Mouse (Mus musculus) limb, embryonic 10.5 days (tissue): ENCODE results near the gene Phpt1. TPM values are rescaled to one million over a fixed set of nuclear protein-coding genes. Genes with fewer than 3 reads are reported as not detected.

Experiments
- DNase-seq: peaks from one replicate; pipeline ENCODE4 v3.0.0-alpha.2; 2017; ENCODE audit warnings: low spot score
- H3K27ac ChIP-seq: fragments of 300-500 bp; sonication (generic); 2 replicates; pipeline ENCODE4 v1.5.1; 2016; ENCODE audit warnings: mild to moderate bottlenecking
- H3K27me3 ChIP-seq: fragments of 300-500 bp; sonication (generic); 2 replicates; pipeline ENCODE4 v1.6.1; 2016; ENCODE audit warnings: low read depth, mild to moderate bottlenecking; ENCODE audit not compliant: poor library complexity, severe bottlenecking
- H3K36me3 ChIP-seq: fragments of 300-500 bp; sonication (generic); 2 replicates; pipeline ENCODE4 v1.6.1; 2016; ENCODE audit warnings: mild to moderate bottlenecking, moderate library complexity
- H3K4me1 ChIP-seq: fragments of 300-500 bp; sonication (generic); 2 replicates; pipeline ENCODE4 v1.6.1; 2016
- H3K4me3 ChIP-seq: fragments of 300-500 bp; sonication (generic); 2 replicates; pipeline ENCODE4 v1.5.1; 2016; ENCODE audit warnings: mild to moderate bottlenecking, moderate library complexity
- H3K9me3 ChIP-seq: fragments of 300-500 bp; sonication (generic); replicated peaks from 2 replicates; pipeline ENCODE4 v1.6.1; 2016; ENCODE audit warnings: mild to moderate bottlenecking
- WGBS: fragments of 180-500 bp; shearing (Covaris S2); methylation state at CpG from one replicate; pipeline ENCODE4 v1.1.7; 2016; 5-methylcytosine and 5-hydroxymethylcytosine counted together
- polyA plus RNA-seq: library from polyadenylated mRNA; unstranded; fragments of >200 nt; fragmentation: Nextera tagmentation; extraction: Ambion mirVana; gene quantifications from 2 replicates; pipeline ENCODE4 v1.2.1, GENCODE M21; 2016

Phpt1 gene
- polyA plus RNA-seq, result 157 and 161 TPM in 2 replicates

- peaks cover 61% of the 10 kb centered on the region for H3K4me1 ChIP-seq
- peak within 1 kb of the TSS; percentile 70 for H3K4me3 ChIP-seq
- no peaks in the 10 kb centered on the region for H3K9me3 ChIP-seq
- peaks cover 45% of the 10 kb centered on the region for H3K27me3 ChIP-seq
- DNase-seq, result peak; percentile 94
- 1% methylated on average over 44 of the region's 45 CpGs for WGBS
- H3K27ac ChIP-seq, result peak within 1 kb of the TSS; percentile 93
- peaks cover 35% of the 10 kb centered on the region for H3K36me3 ChIP-seq
These were observed at the start of gene Phpt1, which contains the start of gene Mamdc4 for GRCm38 (mm10) chr2:25574579-25575431. Gene Phpt1, minus strand, starts transcription at chr2:25575224. Gene Mamdc4, minus strand, starts transcription at chr2:25574845.

DNA sequence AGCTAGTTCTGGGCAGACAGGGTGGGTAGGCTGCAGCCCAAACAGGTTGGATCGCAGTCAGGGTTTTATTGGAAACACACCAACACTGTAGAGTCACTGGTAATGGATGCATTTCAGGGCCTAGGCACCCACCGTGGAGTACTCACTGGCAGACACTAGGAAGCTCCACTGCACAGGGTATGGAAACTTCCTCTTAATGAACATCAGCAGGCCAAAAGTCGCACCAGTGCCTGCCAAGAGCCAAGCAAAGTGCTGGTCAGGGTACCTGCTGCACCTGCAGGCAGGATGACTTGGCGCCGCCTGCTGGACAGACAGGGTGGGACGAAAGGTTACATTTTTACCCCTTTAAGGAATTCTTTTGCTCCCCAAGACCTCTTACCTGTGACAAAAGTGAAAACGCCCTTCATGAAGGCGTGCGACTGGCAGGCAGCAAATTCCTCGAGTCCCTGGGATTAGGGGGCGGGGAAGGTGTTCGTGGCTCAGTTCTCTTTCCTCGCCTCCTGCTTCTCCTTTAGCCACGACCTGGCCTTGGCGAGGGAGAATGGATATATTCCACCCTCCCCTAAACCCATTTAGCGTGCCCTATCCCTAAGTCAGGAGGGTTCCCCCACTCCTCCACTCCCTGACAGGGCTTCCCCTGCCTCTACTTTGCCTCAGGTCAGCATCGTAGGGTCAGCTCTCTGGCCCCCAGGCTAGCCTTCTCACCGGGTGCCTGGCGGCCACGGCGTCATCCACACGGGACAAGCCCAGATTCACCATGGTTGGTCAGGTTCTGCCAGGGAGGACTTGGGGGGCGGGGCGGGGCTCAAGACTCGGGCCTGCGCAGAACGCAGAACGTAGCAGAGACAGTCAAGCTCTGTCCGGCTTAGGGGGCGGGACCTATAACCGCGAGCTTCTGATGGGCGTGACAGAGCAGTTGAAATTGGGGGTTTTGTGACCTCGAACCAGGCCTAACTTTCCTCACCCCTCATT is 46.5 kb upstream of the Phpt1 start, which contains the start of gene Tmem141:
TSS of gene Tmem141 (minus strand) at position 777 of the 972 bp plus-strand sequence.
- 6% methylated on average over 34 of the region's 34 CpGs for WGBS
- no peaks in the 10 kb centered on the region for H3K36me3 ChIP-seq
- DNase-seq, result peak; percentile 86
- H3K9me3 ChIP-seq, result no peaks in the 10 kb centered on the region
- peaks cover 25% of the 10 kb centered on the region for H3K27me3 ChIP-seq
- peaks cover 16% of the 10 kb centered on the region for H3K4me1 ChIP-seq
- H3K4me3 ChIP-seq, result peak within 1 kb of the TSS; percentile 59
- H3K27ac ChIP-seq, result peak within 1 kb of the TSS; percentile 80

DNA sequence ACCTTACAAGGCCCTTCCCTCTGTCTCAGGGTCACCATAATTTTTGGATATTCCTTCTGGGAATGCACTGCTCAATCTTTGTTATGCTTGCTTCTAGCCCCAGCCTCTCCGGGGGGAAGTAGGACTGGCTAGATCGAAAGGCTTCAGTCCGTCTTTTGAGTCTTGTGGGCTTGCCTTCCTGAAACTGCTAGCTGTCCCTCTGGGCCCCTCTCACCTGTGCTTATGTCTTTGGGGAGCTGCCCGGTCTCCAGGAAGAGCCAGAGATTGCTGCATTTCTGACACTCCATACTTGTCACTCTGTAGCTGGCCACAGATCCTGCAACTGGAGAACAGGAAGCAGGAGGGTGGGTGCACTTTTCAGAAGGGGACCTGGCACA is 45.8 kb upstream of the Phpt1 start:
- Histone ChIP-seq H3K4me1 (peaks cover 21% of the 10 kb centered on the region), H3K27ac (no peak overlapping the region), H3K36me3 (no peaks in the 10 kb centered on the region), H3K9me3 (no peaks in the 10 kb centered on the region), H3K27me3 (peaks cover 32% of the 10 kb centered on the region), H3K4me3 (peak overlapping the region; percentile 59; the same call in 1 of the 2 replicates)
- WGBS, result 89% methylated on average over 4 of the region's 4 CpGs
- no peak for DNase-seq

DNA sequence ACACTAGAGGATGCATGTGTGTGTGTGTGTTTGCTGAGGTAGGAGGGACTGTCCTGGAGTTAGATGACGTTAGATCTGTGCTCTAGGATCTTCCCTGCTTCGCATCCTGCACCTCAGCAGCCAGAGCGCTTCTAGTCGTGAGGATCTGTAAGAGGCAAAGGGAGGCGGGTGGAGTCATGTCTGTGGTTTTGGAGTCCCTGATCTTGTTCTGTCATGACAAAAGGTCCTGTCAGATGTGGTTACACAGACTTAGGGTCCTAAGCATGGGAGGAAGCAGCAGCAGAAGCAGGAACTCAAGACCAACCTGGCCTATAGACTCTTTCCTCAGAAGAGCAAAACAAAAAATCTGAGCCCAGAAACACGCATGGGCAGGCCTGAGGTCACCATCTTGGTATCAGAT is 45.4 kb upstream of the Phpt1 start:
- Histone ChIP-seq H3K4me1 (peaks cover 21% of the 10 kb centered on the region), H3K9me3 (no peaks in the 10 kb centered on the region), H3K27ac (no peak overlapping the region), H3K4me3 (no peak overlapping the region), H3K36me3 (no peaks in the 10 kb centered on the region), H3K27me3 (peaks cover 37% of the 10 kb centered on the region)
- no peak for DNase-seq
- WGBS, result 86% methylated on average over 6 of the region's 6 CpGs

DNA sequence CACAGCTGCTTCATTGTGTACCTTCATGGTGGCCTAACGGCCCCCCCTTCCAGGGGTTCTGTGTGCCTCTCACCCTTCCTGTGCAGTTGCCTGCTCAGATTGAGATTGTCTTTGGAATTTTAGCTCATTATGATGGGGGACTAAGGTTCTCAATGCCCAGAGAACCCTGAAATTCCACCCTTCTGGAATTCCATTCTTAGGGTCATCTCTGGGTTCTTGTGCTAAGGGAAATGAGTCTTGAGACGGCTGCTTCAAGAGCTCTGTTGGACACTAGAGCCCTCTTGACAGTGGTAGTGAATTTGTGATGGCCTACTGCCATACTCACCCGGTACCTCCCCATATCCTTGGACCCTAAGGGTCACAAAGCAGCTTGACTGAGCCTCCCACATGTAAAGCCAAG is 42.6 kb upstream of the Phpt1 start, which contains the start of gene Ccdc183:
TSS of gene Ccdc183 (minus strand) at position 101 of the 400 bp plus-strand sequence.
- H3K4me3 ChIP-seq, result no peak within 1 kb of the TSS
- no peaks in the 10 kb centered on the region for H3K36me3 ChIP-seq
- no peaks in the 10 kb centered on the region for H3K9me3 ChIP-seq
- H3K4me1 ChIP-seq, result peaks cover 21% of the 10 kb centered on the region
- H3K27ac ChIP-seq, result no peak within 1 kb of the TSS
- no peak for DNase-seq
- WGBS, result 76% methylated on average over 3 of the region's 3 CpGs
- peaks cover 65% of the 10 kb centered on the region for H3K27me3 ChIP-seq

GRCm38 (mm10) chr2:25616398-25616797 is 41.4 kb upstream of the Phpt1 start:
- no peaks in the 10 kb centered on the region for H3K36me3 ChIP-seq
- H3K9me3 ChIP-seq, result no peaks in the 10 kb centered on the region
- 18% methylated on average over 22 of the region's 22 CpGs for WGBS
- H3K4me1 ChIP-seq, result peaks cover 13% of the 10 kb centered on the region
- H3K27ac ChIP-seq, result no peak overlapping the region
- peak; percentile 33 for DNase-seq
- peak overlapping the region; percentile 28; the same call in 1 of the 2 replicates for H3K4me3 ChIP-seq
- peaks cover 75% of the 10 kb centered on the region for H3K27me3 ChIP-seq

DNA sequence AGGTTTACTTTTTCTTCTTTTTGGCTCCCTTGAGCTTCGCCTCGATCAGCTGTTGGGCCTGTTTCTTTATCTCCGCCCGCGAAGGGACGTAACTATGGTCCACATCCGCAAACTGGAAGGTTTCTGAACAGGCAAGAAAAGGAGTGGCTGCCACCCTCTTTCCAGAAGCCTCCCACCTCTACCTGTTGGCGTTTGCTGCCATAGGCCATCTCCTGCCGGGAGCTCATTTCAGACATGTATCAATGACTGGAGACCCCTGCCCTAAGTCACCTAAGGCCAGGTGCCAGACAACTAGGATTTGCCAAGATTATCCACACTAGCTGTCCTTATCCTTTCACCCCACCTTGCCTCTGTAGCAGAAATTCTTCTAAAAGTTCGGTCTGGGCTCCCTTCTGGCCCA is 33.6 kb upstream of the Phpt1 start:
- H3K36me3 ChIP-seq, result peaks cover 16% of the 10 kb centered on the region
- WGBS, result 64% methylated on average over 10 of the region's 10 CpGs

DNA sequence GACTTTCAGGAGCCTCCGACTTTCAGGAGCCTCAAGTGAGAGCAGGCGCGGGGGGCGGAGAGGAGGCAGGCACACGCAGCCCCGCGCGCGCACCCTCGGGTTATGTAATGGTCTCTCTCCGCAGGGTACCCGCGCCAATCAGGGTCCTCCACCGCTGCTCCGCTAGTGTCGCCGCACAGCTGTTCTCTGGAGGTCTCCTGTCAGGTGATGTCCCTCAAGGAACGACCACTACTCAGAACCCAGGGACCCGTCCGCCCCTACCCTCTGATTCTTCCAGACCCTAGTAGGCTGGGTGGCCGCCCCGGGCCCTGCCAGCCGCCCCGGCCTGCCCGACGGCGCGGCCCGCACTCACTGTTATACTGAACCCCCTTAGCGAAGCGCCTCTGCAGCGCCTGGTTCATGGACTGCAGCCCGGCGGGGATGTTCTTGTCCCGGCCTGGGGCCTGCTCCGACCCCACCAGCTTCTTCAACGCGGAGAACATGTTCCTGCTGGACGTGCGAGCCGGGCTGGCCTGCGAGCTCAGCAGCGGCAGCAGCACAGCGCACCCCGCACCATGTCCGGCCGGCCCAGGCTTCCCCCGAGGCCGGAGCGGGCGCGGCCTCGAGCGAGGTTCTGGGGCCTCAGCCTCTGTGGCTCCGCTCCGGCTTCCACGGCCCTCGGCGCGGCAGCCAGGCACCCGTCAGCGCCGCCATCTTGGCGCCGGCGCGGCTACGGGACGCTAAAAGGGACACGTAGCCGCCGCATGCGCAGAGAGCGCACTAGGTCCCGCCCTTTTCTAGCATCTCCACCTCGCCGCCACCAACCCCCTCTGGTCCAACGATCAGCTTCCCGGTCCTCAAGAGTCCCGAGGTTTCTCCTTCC is 33.0 kb upstream of the Phpt1 start, which contains the start of gene Rabl6:
TSS of gene Rabl6 (minus strand) at position 761 of the 862 bp plus-strand sequence.
- peaks cover 34% of the 10 kb centered on the region; the same call in 1 of the 2 replicates for H3K27me3 ChIP-seq
- H3K36me3 ChIP-seq, result peaks cover 23% of the 10 kb centered on the region
- H3K4me1 ChIP-seq, result peaks cover 19% of the 10 kb centered on the region
- DNase-seq, result peak; percentile 89
- peak within 1 kb of the TSS; percentile 98 for H3K27ac ChIP-seq
- H3K9me3 ChIP-seq, result no peaks in the 10 kb centered on the region
- WGBS, result under 1% methylated on average over 80 of the region's 80 CpGs
- peak within 1 kb of the TSS; percentile 98 for H3K4me3 ChIP-seq

More for the DNA sequence above, 33.6 kb upstream of the Phpt1 start:
- Histone ChIP-seq H3K4me3 (peak overlapping the region; percentile 98), H3K27ac (peak overlapping the region; percentile 98), H3K9me3 (no peaks in the 10 kb centered on the region), H3K4me1 (peaks cover 19% of the 10 kb centered on the region), H3K27me3 (peaks cover 41% of the 10 kb centered on the region; the same call in 1 of the 2 replicates)
- no peak for DNase-seq

- Histone ChIP-seq H3K27ac (no peak overlapping the region), H3K36me3 (peaks cover 77% of the 10 kb centered on the region), H3K4me1 (peaks cover 12% of the 10 kb centered on the region), H3K4me3 (no peak overlapping the region), H3K27me3 (no peaks in the 10 kb centered on the region), H3K9me3 (no peaks in the 10 kb centered on the region)
- no peak for DNase-seq
- 93% methylated on average over 5 of the region's 5 CpGs for WGBS
These were observed 27.5 kb upstream of the Phpt1 start for GRCm38 (mm10) chr2:25602526-25602925.

DNA sequence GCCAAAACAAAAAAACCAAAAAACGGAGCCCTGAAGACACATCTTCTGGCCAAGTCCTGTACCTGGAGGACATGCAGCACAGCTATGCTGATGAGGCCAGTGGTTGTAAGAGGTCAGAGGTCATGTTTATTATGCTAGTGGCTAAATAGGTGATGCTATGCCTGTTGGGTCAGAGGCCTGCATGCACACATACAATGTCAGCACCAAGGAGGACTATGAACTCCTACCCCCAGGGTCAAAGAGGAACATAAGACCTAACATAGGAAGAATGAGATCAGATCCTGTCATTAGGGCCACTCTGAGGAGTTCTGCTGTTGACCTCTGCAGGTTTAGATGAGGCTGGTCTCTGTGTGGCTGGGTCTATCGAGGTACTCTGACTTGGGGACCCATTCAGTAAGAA is 25.0 kb upstream of the Phpt1 start:
- DNase-seq, result no peak
- H3K4me1 ChIP-seq, result no peaks in the 10 kb centered on the region
- WGBS, result 95% methylated on average over 2 of the region's 2 CpGs
- no peak overlapping the region for H3K27ac ChIP-seq
- H3K4me3 ChIP-seq, result no peak overlapping the region
- peaks cover 97% of the 10 kb centered on the region for H3K36me3 ChIP-seq
- no peaks in the 10 kb centered on the region for H3K27me3 ChIP-seq
- H3K9me3 ChIP-seq, result no peaks in the 10 kb centered on the region

GRCm38 (mm10) chr2:25598749-25599148 is 23.7 kb upstream of the Phpt1 start:
- WGBS, result 84% methylated on average over 1 of the region's 1 CpGs
- peaks cover 98% of the 10 kb centered on the region for H3K36me3 ChIP-seq
- H3K9me3 ChIP-seq, result no peaks in the 10 kb centered on the region
- DNase-seq, result no peak
- H3K27ac ChIP-seq, result no peak overlapping the region
- no peak overlapping the region for H3K4me3 ChIP-seq
- H3K4me1 ChIP-seq, result no peaks in the 10 kb centered on the region
- no peaks in the 10 kb centered on the region for H3K27me3 ChIP-seq
